Mouse (Mus musculus) lung, postnatal 25 days (tissue): ENCODE measurements around the gene I0C0044D17Rik.

Experiments used
- DNase-seq: peaks from one replicate; pipeline ENCODE4 v3.0.0; 2022; ENCODE audit warnings: low spot score

I0C0044D17Rik gene

DNA sequence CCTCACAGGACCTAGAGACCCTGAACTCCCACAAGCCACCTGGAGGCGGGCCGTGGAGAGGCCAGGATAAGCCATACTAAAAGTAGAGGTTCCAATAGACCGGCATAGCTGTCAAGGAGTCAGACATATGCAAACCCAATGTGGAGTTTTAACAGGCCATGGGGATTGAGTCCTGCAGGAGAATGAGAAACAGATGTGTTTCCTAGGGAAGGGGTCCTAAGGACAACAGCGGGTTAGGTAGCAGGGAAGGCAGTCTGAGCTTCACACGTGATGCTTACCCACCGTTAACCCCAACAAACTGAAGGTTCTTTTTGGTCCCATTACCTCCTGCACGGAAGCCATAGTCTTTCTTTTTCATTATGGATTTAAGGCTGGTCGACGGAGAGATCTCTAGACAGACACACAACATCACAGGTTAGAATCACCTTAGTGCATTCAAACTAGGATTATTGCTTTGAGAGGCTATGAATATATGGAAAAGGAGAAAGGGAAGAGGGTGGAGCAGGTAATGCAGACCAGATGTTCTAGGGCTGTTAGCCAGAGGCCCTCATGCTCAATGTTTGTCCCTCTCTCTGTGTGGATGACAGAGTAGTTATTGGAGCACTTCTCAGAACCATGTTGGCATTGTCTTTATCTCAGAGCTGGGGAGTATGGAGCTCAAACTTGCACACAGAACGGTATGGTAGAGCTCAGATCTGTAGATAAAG, 46.8 kb downstream of the I0C0044D17Rik start:
- no peak for DNase-seq

DNA sequence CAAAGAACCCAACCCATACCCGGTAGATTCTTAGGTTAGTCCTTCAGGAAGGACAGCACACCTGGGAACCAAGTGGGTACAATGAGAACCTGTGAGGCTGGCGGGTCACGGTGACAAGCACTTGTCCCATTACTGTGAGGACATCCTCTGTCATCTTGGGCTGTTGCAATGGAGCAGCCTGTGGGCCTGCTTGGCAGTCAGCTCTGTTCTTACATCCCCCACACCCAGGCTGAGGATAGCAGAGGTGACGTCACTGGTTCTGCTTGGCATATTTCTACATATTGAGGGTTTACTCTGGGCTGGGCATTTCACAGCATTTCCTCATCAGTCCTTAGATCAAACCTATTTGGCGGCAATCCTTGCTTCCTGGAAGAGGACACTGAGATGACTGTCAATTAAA, 49.9 kb downstream of the I0C0044D17Rik start:
- DNase-seq = no peak
